Mouse (Mus musculus) forebrain, embryonic 15.5 days (tissue): Measurements from ENCODE around the gene Mybpc3. TPM values are rescaled to one million over a fixed set of nuclear protein-coding genes. Genes with fewer than 3 reads are reported as not detected.

Experiments used
- ATAC-seq: fragments of 200-750 bp; cut with Nextera tagmentation; replicated peaks from 2 replicates; pipeline ENCODE4 v1.8.0; 2017; ENCODE audit warnings: mild to moderate bottlenecking, moderate TSS enrichment, moderate library complexity
- H3K27ac ChIP-seq: fragments of 300-500 bp; sonication (generic); replicated peaks from 2 replicates; pipeline ENCODE4 v1.5.1; 2015; ENCODE audit warnings: mild to moderate bottlenecking, inconsistent platforms
- H3K27me3 ChIP-seq: fragments of 300-500 bp; sonication (generic); 2 replicates; pipeline ENCODE4 v1.6.1; 2015; ENCODE audit warnings: inconsistent platforms
- H3K36me3 ChIP-seq: fragments of 300-500 bp; sonication (generic); 2 replicates; pipeline ENCODE4 v1.6.1; 2015; ENCODE audit warnings: mild to moderate bottlenecking, inconsistent platforms
- H3K4me1 ChIP-seq: fragments of 300-500 bp; sonication (generic); 2 replicates; pipeline ENCODE4 v1.6.1; 2015; ENCODE audit warnings: inconsistent platforms
- H3K4me2 ChIP-seq: fragments of 300-500 bp; sonication (generic); replicated peaks from 2 replicates; pipeline ENCODE4 v1.6.1; 2015; ENCODE audit warnings: mild to moderate bottlenecking, inconsistent platforms
- H3K4me3 ChIP-seq: fragments of 300-500 bp; sonication (generic); 2 replicates; pipeline ENCODE4 v1.5.1; 2015; ENCODE audit warnings: mild to moderate bottlenecking, inconsistent platforms
- H3K9ac ChIP-seq: fragments of 300-500 bp; sonication (generic); replicated peaks from 2 replicates; pipeline ENCODE4 v1.6.1; 2015; ENCODE audit warnings: mild to moderate bottlenecking, inconsistent platforms
- H3K9me3 ChIP-seq: fragments of 300-500 bp; sonication (generic); 2 replicates; pipeline ENCODE4 v1.6.1; 2016; ENCODE audit warnings: inconsistent platforms
- WGBS: fragments of 180-500 bp; shearing (Covaris S2); methylation state at CpG from one replicate; pipeline ENCODE4 v1.1.7; 2015; ENCODE audit warnings: mixed read lengths; 5-methylcytosine and 5-hydroxymethylcytosine counted together
- polyA plus RNA-seq: library from polyadenylated mRNA; unstranded; fragments of >200 nt; fragmentation: Nextera tagmentation; extraction: Ambion mirVana; gene quantifications from 2 replicates; pipeline ENCODE4 v1.2.1, GENCODE M21; 2015

Mybpc3 gene
- polyA plus RNA-seq, 1 experiment from 2014 or later, result not detected

- no peak overlapping the region for H3K27ac ChIP-seq
- 93% methylated on average over 15 of the region's 15 CpGs for WGBS
- H3K9me3 ChIP-seq, result no peaks in the 10 kb centered on the region
- H3K4me2 ChIP-seq, result no peak overlapping the region
- H3K36me3 ChIP-seq, result no peaks in the 10 kb centered on the region
- no peaks in the 10 kb centered on the region for H3K4me1 ChIP-seq
- H3K9ac ChIP-seq, result no peak overlapping the region
- no peaks in the 10 kb centered on the region for H3K27me3 ChIP-seq
- H3K4me3 ChIP-seq, result no peak overlapping the region
- no peak for ATAC-seq
Observed at GRCm38 (mm10) chr2:91131251-91131650, 13.3 kb downstream of the Mybpc3 start.

GRCm38 (mm10) chr2:91132035-91132434 is 14.1 kb downstream of the Mybpc3 start:
- ATAC-seq, result no peak
- H3K27ac ChIP-seq, result no peak overlapping the region
- H3K27me3 ChIP-seq, result no peaks in the 10 kb centered on the region
- H3K4me1 ChIP-seq, result no peaks in the 10 kb centered on the region
- H3K9me3 ChIP-seq, result no peaks in the 10 kb centered on the region
- no peak overlapping the region for H3K4me3 ChIP-seq
- WGBS, result 88% methylated on average over 3 of the region's 3 CpGs
- H3K36me3 ChIP-seq, result no peaks in the 10 kb centered on the region; the same call in 1 of the 2 replicates
- H3K4me2 ChIP-seq, result no peak overlapping the region
- no peak overlapping the region for H3K9ac ChIP-seq

GRCm38 (mm10) chr2:91136513-91137412 is 18.8 kb downstream of the Mybpc3 start:
- Histone ChIP-seq H3K4me2 (no peak overlapping the region), H3K36me3 (peaks cover 33% of the 10 kb centered on the region), H3K27me3 (no peaks in the 10 kb centered on the region), H3K9ac (no peak overlapping the region), H3K4me1 (no peaks in the 10 kb centered on the region), H3K27ac (no peak overlapping the region), H3K4me3 (no peak overlapping the region), H3K9me3 (no peaks in the 10 kb centered on the region)
- ATAC-seq, result no peak
- WGBS, result 85% methylated on average over 11 of the region's 11 CpGs

GRCm38 (mm10) chr2:91137481-91137880 is 19.5 kb downstream of the Mybpc3 start:
- H3K27me3 ChIP-seq, result no peaks in the 10 kb centered on the region
- H3K27ac ChIP-seq, result no peak overlapping the region
- H3K4me1 ChIP-seq, result no peaks in the 10 kb centered on the region
- no peak overlapping the region for H3K4me2 ChIP-seq
- no peaks in the 10 kb centered on the region for H3K9me3 ChIP-seq
- ATAC-seq, result no peak
- peaks cover 38% of the 10 kb centered on the region for H3K36me3 ChIP-seq
- H3K9ac ChIP-seq, result no peak overlapping the region
- H3K4me3 ChIP-seq, result no peak overlapping the region
- WGBS, result 87% methylated on average over 6 of the region's 6 CpGs

- WGBS, result 75% methylated on average over 5 of the region's 5 CpGs
- ATAC-seq, result no peak
- Histone ChIP-seq H3K4me1 (no peaks in the 10 kb centered on the region), H3K9ac (no peak overlapping the region), H3K9me3 (no peaks in the 10 kb centered on the region), H3K4me2 (no peak overlapping the region), H3K27ac (no peak overlapping the region), H3K27me3 (no peaks in the 10 kb centered on the region), H3K36me3 (peaks cover 55% of the 10 kb centered on the region), H3K4me3 (no peak overlapping the region)
Observed at GRCm38 (mm10) chr2:91139311-91139710, 21.4 kb downstream of the Mybpc3 start.

GRCm38 (mm10) chr2:91139764-91140163 is 21.8 kb downstream of the Mybpc3 start:
- H3K4me1 ChIP-seq, result no peaks in the 10 kb centered on the region
- no peak for ATAC-seq
- H3K9ac ChIP-seq, result no peak overlapping the region
- H3K9me3 ChIP-seq, result no peaks in the 10 kb centered on the region
- no peak overlapping the region for H3K27ac ChIP-seq
- H3K27me3 ChIP-seq, result no peaks in the 10 kb centered on the region
- 65% methylated on average over 8 of the region's 8 CpGs for WGBS
- no peak overlapping the region for H3K4me2 ChIP-seq
- H3K4me3 ChIP-seq, result no peak overlapping the region
- H3K36me3 ChIP-seq, result peaks cover 58% of the 10 kb centered on the region

GRCm38 (mm10) chr2:91142920-91143319 is 25.0 kb downstream of the Mybpc3 start:
- Histone ChIP-seq H3K4me2 (no peak overlapping the region), H3K4me1 (no peaks in the 10 kb centered on the region), H3K4me3 (no peak overlapping the region), H3K36me3 (peaks cover 79% of the 10 kb centered on the region), H3K27me3 (no peaks in the 10 kb centered on the region), H3K9me3 (no peaks in the 10 kb centered on the region), H3K9ac (no peak overlapping the region), H3K27ac (no peak overlapping the region)
- ATAC-seq, result no peak
- 91% methylated on average over 6 of the region's 6 CpGs for WGBS

- 95% methylated on average over 11 of the region's 11 CpGs for WGBS
- Histone ChIP-seq H3K27me3 (no peaks in the 10 kb centered on the region), H3K36me3 (peaks cover 76% of the 10 kb centered on the region), H3K9me3 (no peaks in the 10 kb centered on the region), H3K4me1 (no peaks in the 10 kb centered on the region), H3K4me3 (no peak overlapping the region), H3K9ac (no peak overlapping the region), H3K4me2 (no peak overlapping the region), H3K27ac (no peak overlapping the region)
- ATAC-seq, result no peak
Observed at GRCm38 (mm10) chr2:91143401-91143800, 25.5 kb downstream of the Mybpc3 start.

- Histone ChIP-seq H3K36me3 (peaks cover 69% of the 10 kb centered on the region), H3K4me1 (no peaks in the 10 kb centered on the region), H3K27me3 (no peaks in the 10 kb centered on the region), H3K4me2 (no peak overlapping the region), H3K9ac (no peak overlapping the region), H3K9me3 (no peaks in the 10 kb centered on the region), H3K27ac (no peak overlapping the region), H3K4me3 (no peak overlapping the region)
- ATAC-seq, result no peak
Observed at GRCm38 (mm10) chr2:91148101-91148500, 30.2 kb downstream of the Mybpc3 start.

- H3K27me3 ChIP-seq, result no peaks in the 10 kb centered on the region
- H3K4me3 ChIP-seq, result no peak overlapping the region
- no peaks in the 10 kb centered on the region for H3K4me1 ChIP-seq
- no peak for ATAC-seq
- H3K4me2 ChIP-seq, result no peak overlapping the region
- no peak overlapping the region for H3K27ac ChIP-seq
- WGBS, result 68% methylated on average over 1 of the region's 1 CpGs
- peaks cover 68% of the 10 kb centered on the region for H3K36me3 ChIP-seq
- no peak overlapping the region for H3K9ac ChIP-seq
- no peaks in the 10 kb centered on the region for H3K9me3 ChIP-seq
Observed at GRCm38 (mm10) chr2:91151331-91151730, 33.4 kb downstream of the Mybpc3 start.

GRCm38 (mm10) chr2:91152885-91153377 is 35.0 kb downstream of the Mybpc3 start:
- H3K4me3 ChIP-seq, result no peak overlapping the region
- H3K9me3 ChIP-seq, result no peaks in the 10 kb centered on the region
- H3K27me3 ChIP-seq, result no peaks in the 10 kb centered on the region
- H3K27ac ChIP-seq, result no peak overlapping the region
- WGBS, result 90% methylated on average over 3 of the region's 3 CpGs
- no peak overlapping the region for H3K9ac ChIP-seq
- no peaks in the 10 kb centered on the region for H3K4me1 ChIP-seq
- H3K36me3 ChIP-seq, result peaks cover 71% of the 10 kb centered on the region
- no peak overlapping the region for H3K4me2 ChIP-seq
- no peak for ATAC-seq

GRCm38 (mm10) chr2:91154091-91154490 is 36.1 kb downstream of the Mybpc3 start:
- no peak overlapping the region for H3K4me3 ChIP-seq
- H3K27me3 ChIP-seq, result no peaks in the 10 kb centered on the region
- 92% methylated on average over 3 of the region's 3 CpGs for WGBS
- no peak overlapping the region for H3K4me2 ChIP-seq
- H3K9me3 ChIP-seq, result no peaks in the 10 kb centered on the region
- no peak overlapping the region for H3K9ac ChIP-seq
- H3K36me3 ChIP-seq, result peaks cover 72% of the 10 kb centered on the region
- H3K27ac ChIP-seq, result no peak overlapping the region
- H3K4me1 ChIP-seq, result no peaks in the 10 kb centered on the region
- ATAC-seq, result no peak
